Mouse (Mus musculus): ENCODE results near the gene Aifm1. TPM values are rescaled to one million over a fixed set of nuclear protein-coding genes. Genes with fewer than 3 reads are reported as not detected.

The Aifm1 gene
- total RNA-seq, 2 experiments from 2014 or later, result 24.5 to 24.7 TPM

DNA sequence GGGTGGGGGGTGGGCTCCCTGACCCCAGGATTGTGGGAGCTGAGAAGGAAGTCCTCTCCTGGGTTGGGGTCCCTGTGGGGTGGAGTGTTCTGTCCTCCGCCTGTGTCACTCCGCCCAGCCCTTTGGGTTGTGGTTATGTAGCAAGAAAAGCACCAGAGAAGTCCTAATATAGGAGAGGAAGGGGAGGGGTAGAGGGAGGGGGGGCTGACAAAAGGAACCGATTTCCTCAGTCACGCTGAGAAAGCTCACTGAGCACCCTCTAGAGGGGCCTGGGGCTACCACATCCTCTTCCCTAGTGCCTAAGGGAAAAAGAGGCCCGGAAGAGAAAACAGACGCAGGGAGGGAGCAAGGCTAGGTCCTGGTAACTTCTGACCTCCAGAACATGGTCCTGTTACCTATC lies 83.8 kb downstream of the Aifm1 start:
- intact Hi-C loops (cut with DNase I), result no loop called here

DNA sequence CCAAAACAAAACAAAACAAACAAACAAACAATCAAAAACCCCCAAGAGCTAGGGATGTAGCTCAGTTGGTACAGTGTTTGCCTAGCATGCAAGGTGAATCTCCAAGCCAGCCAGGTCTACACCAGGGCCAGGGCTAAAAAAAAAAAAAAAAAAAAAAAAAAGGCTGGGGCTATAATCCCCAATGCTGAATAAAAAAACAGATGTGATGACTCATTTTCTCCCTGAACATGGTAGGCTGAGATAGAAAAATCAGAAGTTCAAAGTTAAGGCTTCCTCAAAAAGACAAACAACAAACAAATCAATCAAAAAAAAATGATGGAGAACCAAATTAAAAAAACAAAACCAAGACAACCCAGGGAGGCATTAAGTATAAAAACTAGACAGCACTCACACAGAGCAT lies 84.3 kb downstream of the Aifm1 start:
- intact Hi-C loops (cut with DNase I), result no loop called here
- no peak for DNase-seq (ENCODE audit: extremely low spot score in 1 of 2, low spot score in 2 of 2)

More for the DNA sequence above, 83.8 kb downstream of the Aifm1 start:
- DNase-seq (ENCODE audit: extremely low spot score in 1 of 2, low spot score in 2 of 2), result no peak

DNA sequence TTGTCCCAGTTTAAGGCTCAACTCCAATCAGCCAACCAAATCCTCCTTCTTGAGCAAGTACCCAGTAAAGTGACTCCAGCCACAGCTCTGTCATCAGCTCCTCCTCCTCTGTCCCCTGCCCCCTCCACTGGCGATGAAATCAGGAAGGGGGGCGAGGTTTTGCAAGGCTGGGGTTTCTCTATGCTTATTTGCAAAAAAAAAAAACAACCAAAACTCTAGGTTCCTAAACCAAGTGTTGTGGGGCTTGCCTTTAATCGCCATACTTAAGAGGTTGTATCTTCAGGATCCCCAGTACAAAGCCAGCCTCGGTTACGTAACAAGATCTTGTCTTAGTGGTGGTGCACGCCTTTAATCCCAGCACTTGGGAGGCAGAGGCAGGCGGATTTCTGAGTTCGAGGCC lies 84.7 kb downstream of the Aifm1 start:
- DNase-seq (ENCODE audit: extremely low spot score in 1 of 2, low spot score in 2 of 2), result no peak

DNA sequence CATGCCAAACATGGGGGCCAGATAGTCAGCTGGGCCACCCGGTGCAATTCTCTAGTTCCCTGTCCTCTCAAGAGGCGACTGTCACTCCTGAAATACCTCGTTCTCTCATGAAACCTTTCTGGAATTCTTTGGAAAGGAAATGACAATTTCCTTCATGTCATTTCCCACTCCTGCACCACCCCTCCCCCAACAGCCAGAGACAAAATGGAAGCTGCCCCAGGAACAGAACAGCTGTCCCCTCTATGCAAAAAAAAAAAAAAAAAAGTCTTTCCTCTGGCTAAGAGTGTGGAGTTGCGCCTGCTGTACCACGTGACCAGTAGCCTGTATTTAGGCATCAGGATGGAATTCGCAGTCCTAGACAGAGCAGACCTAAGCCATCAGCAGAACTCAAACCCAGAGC lies 85.1 kb downstream of the Aifm1 start:
- DNase-seq (ENCODE audit: extremely low spot score in 1 of 2, low spot score in 2 of 2), result no peak
- intact Hi-C loops (cut with DNase I), result no loop called here

More for the DNA sequence above, 84.7 kb downstream of the Aifm1 start:
- intact Hi-C loops (cut with DNase I), result no loop called here

DNA sequence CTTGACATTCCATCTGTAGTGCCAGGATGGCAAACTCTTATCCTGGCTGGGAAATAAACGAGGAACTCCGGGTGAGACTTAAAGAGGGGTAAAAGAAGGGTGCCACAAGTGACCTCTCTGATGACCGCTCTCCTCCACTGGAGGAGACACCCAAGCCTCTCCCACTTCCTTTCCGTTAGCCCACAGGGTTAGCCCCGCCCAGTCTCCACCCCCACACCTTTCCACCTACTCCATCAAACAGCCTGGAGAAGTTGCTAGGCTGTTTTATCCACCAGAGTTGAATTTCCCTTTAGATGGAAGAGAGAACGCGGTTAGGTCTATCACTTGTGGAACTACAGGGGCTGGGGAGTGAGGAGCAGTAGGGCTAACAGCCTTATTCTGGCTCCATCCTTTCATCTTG lies 88.1 kb downstream of the Aifm1 start:
- no peak for DNase-seq (ENCODE audit: extremely low spot score in 1 of 2, low spot score in 2 of 2)
- intact Hi-C loops (cut with DNase I), result no loop called here

Other genes with a start within 250 kb of the Aifm1 start
- 10 to 100 TPM; 18.6 to 23.8 TPM for gene Bcorl1, start 172.2 kb downstream of the Aifm1 start, total RNA-seq (2021)
- 1 to 10 TPM in 1 of 2 experiments, under 1 TPM in 1; 0.93 to 1.0 TPM for gene Elf4, start 50.4 kb downstream of the Aifm1 start, total RNA-seq (2021)
- 10 to 100 TPM; 26.4 to 28.2 TPM for gene Rab33a, start 5.7 kb upstream of the Aifm1 start, total RNA-seq (2021)
- gene Zfp280c, start 80.9 kb upstream of the Aifm1 start, total RNA-seq (2021), result 10 to 100 TPM; 25.6 to 30.6 TPM
- 10 to 100 TPM; 40.7 to 47.3 TPM for gene Slc25a14, start 109.8 kb upstream of the Aifm1 start, total RNA-seq (2021)
- gene Gpr119, start 160.9 kb upstream of the Aifm1 start, total RNA-seq (2021), result not detected
- 1 to 10 TPM; 4.9 to 7.9 TPM for gene Rbmx2, start 181.4 kb upstream of the Aifm1 start, total RNA-seq (2021)